Mouse (Mus musculus) heart, embryonic 10.5 days (tissue): ENCODE results near the gene Pbld1. TPM values are rescaled to one million over a fixed set of nuclear protein-coding genes. Genes with fewer than 3 reads are reported as not detected.
"Not testable (repeated sequence)": the region's sequence is repeated elsewhere in the genome, so short reads cannot be mapped to it uniquely, and the experiment has no call there.

Source experiments
- DNase-seq: peaks from one replicate; pipeline ENCODE4 v3.0.0-alpha.2; 2017; ENCODE audit warnings: low spot score
- H3K27ac ChIP-seq: fragments of 300-500 bp; sonication (generic); 2 replicates; pipeline ENCODE4 v1.5.1; 2016; ENCODE audit warnings: mild to moderate bottlenecking
- H3K27me3 ChIP-seq: fragments of 300-500 bp; sonication (generic); 2 replicates; pipeline ENCODE4 v1.6.1; 2016; ENCODE audit warnings: mild to moderate bottlenecking; ENCODE audit not compliant: poor library complexity, insufficient read depth, severe bottlenecking
- H3K36me3 ChIP-seq: fragments of 300-500 bp; sonication (generic); 2 replicates; pipeline ENCODE4 v1.6.1; 2016; ENCODE audit warnings: mild to moderate bottlenecking, moderate library complexity
- H3K4me1 ChIP-seq: fragments of 300-500 bp; sonication (generic); 2 replicates; pipeline ENCODE4 v1.6.1; 2016; ENCODE audit warnings: mild to moderate bottlenecking
- H3K4me3 ChIP-seq: fragments of 300-500 bp; sonication (generic); 2 replicates; pipeline ENCODE4 v1.5.1; 2016; ENCODE audit warnings: mild to moderate bottlenecking, moderate library complexity
- H3K9me3 ChIP-seq: fragments of 300-500 bp; sonication (generic); 2 replicates; pipeline ENCODE4 v1.6.1; 2016; ENCODE audit warnings: mild to moderate bottlenecking, moderate library complexity
- WGBS: fragments of 180-500 bp; shearing (Covaris S2); methylation state at CpG from one replicate; pipeline ENCODE4 v1.1.7; 2016; 5-methylcytosine and 5-hydroxymethylcytosine counted together
- polyA plus RNA-seq: library from polyadenylated mRNA; unstranded; fragments of >200 nt; fragmentation: Nextera tagmentation; extraction: Ambion mirVana; gene quantifications from 2 replicates; pipeline ENCODE4 v1.2.1, GENCODE M21; 2016

The Pbld1 gene
- polyA plus RNA-seq, 1 experiment from 2014 or later: 1.7 TPM

- Histone ChIP-seq H3K27ac (no peak overlapping the region), H3K4me1 (peaks cover 11% of the 10 kb centered on the region; the same call in 1 of the 2 replicates), H3K36me3 (no peaks in the 10 kb centered on the region), H3K27me3 (no peaks in the 10 kb centered on the region), H3K4me3 (no peak overlapping the region), H3K9me3 (no peaks in the 10 kb centered on the region)
- 82% methylated on average over 7 of the region's 7 CpGs for WGBS
- no peak for DNase-seq
Observed at GRCm38 (mm10) chr10:63051267-63051666, 8.7 kb upstream of the Pbld1 start.

- Histone ChIP-seq H3K27me3 (peaks cover 4% of the 10 kb centered on the region; the same call in 1 of the 2 replicates), H3K4me1 (peaks cover 14% of the 10 kb centered on the region; the same call in 1 of the 2 replicates), H3K9me3 (no peaks in the 10 kb centered on the region), H3K27ac (no peak overlapping the region), H3K36me3 (no peaks in the 10 kb centered on the region), H3K4me3 (no peak overlapping the region)
- DNase-seq: no peak
- 88% methylated on average over 6 of the region's 6 CpGs for WGBS
Observed at GRCm38 (mm10) chr10:63052011-63052410, 8.0 kb upstream of the Pbld1 start.

DNA sequence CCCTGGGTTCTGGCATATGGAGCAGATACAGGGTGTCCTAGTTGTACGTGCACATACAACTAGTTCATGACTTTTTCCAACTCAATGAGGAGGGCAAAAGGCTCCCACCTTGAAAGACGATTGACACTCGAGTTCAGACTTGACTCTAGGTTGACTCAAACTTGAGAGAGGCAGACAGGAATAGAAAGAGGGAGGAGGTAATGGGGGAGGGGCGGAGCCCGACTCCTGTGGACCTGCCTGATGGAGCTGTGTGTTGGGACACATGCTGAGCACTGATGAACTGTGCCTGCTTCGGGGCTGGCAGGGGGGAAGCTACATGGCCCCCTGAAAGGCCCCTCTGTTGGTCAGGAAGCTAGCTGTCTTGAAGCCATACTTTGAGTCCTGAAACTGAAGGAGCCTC lies 7.0 kb upstream of the Pbld1 start:
- H3K27ac ChIP-seq: no peak overlapping the region
- H3K4me3 ChIP-seq: no peak overlapping the region
- peaks cover 6% of the 10 kb centered on the region for H3K27me3 ChIP-seq
- H3K9me3 ChIP-seq: no peaks in the 10 kb centered on the region
- DNase-seq: no peak
- WGBS: 50% methylated on average over 6 of the region's 6 CpGs
- no peaks in the 10 kb centered on the region for H3K36me3 ChIP-seq
- H3K4me1 ChIP-seq: peaks cover 22% of the 10 kb centered on the region

DNA sequence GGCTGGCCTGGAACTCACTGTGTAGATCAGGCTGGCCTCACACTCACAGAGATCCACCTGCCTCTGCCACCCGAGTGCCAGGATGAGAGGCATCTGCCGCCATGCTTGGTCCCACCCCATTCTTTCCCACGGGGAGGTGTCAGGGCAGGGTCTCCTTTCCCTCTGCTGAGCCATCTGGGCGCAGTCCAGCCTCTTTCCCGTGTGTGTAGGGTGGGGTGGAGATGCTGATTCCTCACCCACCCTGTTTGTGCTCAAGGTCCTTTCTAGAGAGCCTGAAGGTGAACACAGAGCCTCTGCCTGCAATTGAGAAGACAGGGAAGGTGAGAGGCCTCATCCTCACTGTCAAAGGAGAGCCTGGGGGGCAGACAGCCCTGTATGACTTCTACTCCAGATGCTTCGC lies 5.9 kb upstream of the Pbld1 start:
- 78% methylated on average over 6 of the region's 6 CpGs for WGBS
- not testable (repeated sequence) for DNase-seq, H3K36me3 ChIP-seq, H3K27ac ChIP-seq, H3K4me3 ChIP-seq, H3K9me3 ChIP-seq
- peaks cover 13% of the 10 kb centered on the region for H3K27me3 ChIP-seq
- peaks cover 22% of the 10 kb centered on the region for H3K4me1 ChIP-seq

DNA sequence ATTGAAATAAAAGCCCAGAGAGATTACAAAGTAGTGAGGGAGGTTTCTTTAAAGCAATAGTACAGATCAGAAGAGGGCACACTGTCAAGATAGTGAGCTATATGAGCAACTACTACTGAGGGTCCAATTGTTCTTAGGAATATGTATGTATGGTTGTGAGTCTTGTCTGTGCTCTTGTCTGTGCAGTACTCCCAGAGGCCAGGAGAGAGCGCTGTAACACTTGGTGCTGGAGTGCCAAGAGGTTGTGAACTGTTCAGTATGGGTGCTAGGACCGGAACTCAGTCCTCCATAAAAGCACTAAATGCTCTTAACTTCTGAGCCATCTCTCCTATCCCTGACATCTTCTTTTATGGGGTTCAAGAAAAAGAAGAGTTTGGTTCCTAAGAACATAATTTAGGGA lies 5.4 kb upstream of the Pbld1 start:
- H3K4me3 ChIP-seq: no peak overlapping the region
- H3K9me3 ChIP-seq: no peaks in the 10 kb centered on the region
- H3K27ac ChIP-seq: no peak overlapping the region
- no peak for DNase-seq
- 68% methylated on average over 2 of the region's 2 CpGs for WGBS
- peaks cover 13% of the 10 kb centered on the region for H3K27me3 ChIP-seq
- H3K36me3 ChIP-seq: no peaks in the 10 kb centered on the region
- peaks cover 22% of the 10 kb centered on the region for H3K4me1 ChIP-seq

DNA sequence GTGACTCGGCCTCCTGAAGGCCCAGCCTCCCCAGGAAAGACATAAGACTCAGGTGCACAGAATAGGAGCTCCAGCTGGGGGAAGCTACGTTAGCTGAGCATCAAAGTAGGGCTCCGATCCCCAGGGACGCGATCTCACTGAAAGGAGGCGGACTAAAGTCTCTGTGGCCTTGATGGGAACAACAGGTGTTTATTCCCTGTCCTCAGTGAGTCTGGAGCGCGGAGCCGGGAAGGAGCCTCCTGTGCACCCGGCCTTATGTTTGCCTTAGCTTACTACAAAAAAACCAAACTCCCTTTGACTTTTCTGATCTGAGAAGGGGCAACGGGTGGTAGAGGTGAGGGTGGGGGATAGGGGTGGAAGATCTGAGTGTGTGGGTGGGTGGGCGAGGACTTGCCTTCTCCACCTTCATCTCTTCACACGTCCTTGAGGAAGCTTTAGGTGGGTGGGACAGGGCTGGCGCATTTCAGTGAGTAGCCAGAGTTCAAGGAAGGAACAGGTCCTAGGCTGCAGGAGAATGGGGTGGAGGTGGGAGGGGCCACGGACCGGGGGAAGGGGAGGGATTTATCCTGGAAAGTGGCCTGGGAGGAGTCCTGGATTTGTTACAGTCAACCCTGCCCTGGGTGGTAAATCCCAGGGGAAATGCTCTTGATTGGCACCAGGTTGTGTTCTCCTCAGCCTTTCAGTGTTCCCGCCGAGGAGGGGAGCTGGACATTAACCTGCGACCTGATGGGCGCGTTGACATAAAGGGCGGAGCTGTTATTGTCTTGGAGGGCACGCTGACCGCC lies 2.8 kb upstream of the Pbld1 start:
- WGBS: 31% methylated on average over 24 of the region's 24 CpGs
- peaks cover 20% of the 10 kb centered on the region for H3K27me3 ChIP-seq
- H3K27ac ChIP-seq: no peak overlapping the region
- peak overlapping the region; percentile 36 for H3K4me3 ChIP-seq
- peaks cover 22% of the 10 kb centered on the region for H3K4me1 ChIP-seq
- DNase-seq: peak; percentile 82
- H3K36me3 ChIP-seq: no peaks in the 10 kb centered on the region
- no peaks in the 10 kb centered on the region for H3K9me3 ChIP-seq

DNA sequence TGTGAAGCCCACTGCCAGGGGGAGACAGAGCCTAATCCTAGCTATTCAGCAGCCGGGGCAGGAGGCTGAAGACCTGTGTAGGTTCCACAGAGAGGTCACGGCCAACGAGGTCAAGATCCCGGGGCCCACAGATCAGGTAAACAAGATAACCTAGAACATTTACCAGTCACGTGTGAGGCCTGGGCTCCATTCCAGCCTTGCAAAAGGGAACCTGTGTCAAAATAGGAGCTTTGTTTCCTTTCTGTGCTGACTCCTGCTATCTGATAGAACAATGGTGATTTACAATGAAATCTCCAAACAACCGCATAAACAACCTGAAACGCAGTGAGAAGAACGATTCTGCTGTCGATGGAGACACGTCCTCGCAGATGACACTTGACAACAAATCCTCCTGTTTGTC lies 444 bp downstream of the Pbld1 start:
- WGBS: 64% methylated on average over 11 of the region's 11 CpGs
- Histone ChIP-seq H3K9me3 (no peaks in the 10 kb centered on the region), H3K36me3 (no peaks in the 10 kb centered on the region), H3K27ac (no peak overlapping the region), H3K27me3 (peaks cover 21% of the 10 kb centered on the region), H3K4me1 (peaks cover 11% of the 10 kb centered on the region), H3K4me3 (no peak overlapping the region)
- no peak for DNase-seq

- Histone ChIP-seq H3K36me3 (no peaks in the 10 kb centered on the region), H3K27me3 (peaks cover 21% of the 10 kb centered on the region), H3K27ac (no peak overlapping the region), H3K4me3 (no peak overlapping the region), H3K4me1 (peaks cover 11% of the 10 kb centered on the region), H3K9me3 (no peaks in the 10 kb centered on the region)
- WGBS: 73% methylated on average over 12 of the region's 12 CpGs
- DNase-seq: no peak
Observed at GRCm38 (mm10) chr10:63061266-63061665, 1.3 kb downstream of the Pbld1 start.

- peaks cover 16% of the 10 kb centered on the region; the same call in 1 of the 2 replicates for H3K27me3 ChIP-seq
- no peak overlapping the region for H3K27ac ChIP-seq
- H3K36me3 ChIP-seq: no peaks in the 10 kb centered on the region
- H3K4me1 ChIP-seq: peaks cover under 1% of the 10 kb centered on the region; the same call in 1 of the 2 replicates
- H3K4me3 ChIP-seq: no peak overlapping the region
- no peak for DNase-seq
- no peaks in the 10 kb centered on the region for H3K9me3 ChIP-seq
- WGBS: 87% methylated on average over 5 of the region's 5 CpGs
Observed at GRCm38 (mm10) chr10:63062696-63063095, 2.7 kb downstream of the Pbld1 start.

DNA sequence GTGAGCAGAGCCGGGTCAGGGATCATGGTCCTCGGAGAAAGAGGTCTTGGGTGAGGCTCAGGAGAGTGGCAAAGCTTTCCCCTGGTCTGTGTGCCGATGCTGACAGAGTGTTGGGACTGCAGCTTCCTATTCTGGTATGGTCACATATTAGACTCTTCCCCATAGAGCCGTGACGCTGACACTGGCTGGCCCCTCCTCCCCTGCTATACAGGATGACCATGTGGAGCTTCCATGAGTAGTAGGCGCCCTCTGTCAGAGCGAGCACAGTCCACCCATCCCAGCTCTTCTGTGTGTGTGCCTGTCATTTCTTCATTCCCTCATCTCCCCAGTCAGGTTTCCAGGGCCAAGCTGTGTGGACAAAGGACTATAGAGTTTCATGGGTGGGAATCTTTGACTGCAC lies 3.4 kb downstream of the Pbld1 start:
- Histone ChIP-seq H3K27me3 (peaks cover 11% of the 10 kb centered on the region; the same call in 1 of the 2 replicates), H3K27ac (no peak overlapping the region), H3K4me3 (no peak overlapping the region), H3K36me3 (no peaks in the 10 kb centered on the region), H3K4me1 (no peaks in the 10 kb centered on the region), H3K9me3 (no peaks in the 10 kb centered on the region)
- no peak for DNase-seq
- 74% methylated on average over 7 of the region's 7 CpGs for WGBS

GRCm38 (mm10) chr10:63064516-63064915 lies 4.6 kb downstream of the Pbld1 start:
- H3K36me3 ChIP-seq: no peaks in the 10 kb centered on the region
- WGBS: 76% methylated on average over 9 of the region's 9 CpGs
- H3K27me3 ChIP-seq: peaks cover 7% of the 10 kb centered on the region; the same call in 1 of the 2 replicates
- H3K4me3 ChIP-seq: no peak overlapping the region
- no peaks in the 10 kb centered on the region for H3K4me1 ChIP-seq
- DNase-seq: no peak
- H3K27ac ChIP-seq: no peak overlapping the region
- H3K9me3 ChIP-seq: no peaks in the 10 kb centered on the region

GRCm38 (mm10) chr10:63065561-63065960 lies 5.6 kb downstream of the Pbld1 start:
- DNase-seq: no peak
- H3K9me3 ChIP-seq: no peaks in the 10 kb centered on the region
- no peak overlapping the region for H3K27ac ChIP-seq
- no peak overlapping the region for H3K4me3 ChIP-seq
- 67% methylated on average over 8 of the region's 8 CpGs for WGBS
- no peaks in the 10 kb centered on the region for H3K4me1 ChIP-seq
- peaks cover 7% of the 10 kb centered on the region; the same call in 1 of the 2 replicates for H3K27me3 ChIP-seq
- no peaks in the 10 kb centered on the region for H3K36me3 ChIP-seq

- Histone ChIP-seq H3K4me3 (no peak overlapping the region), H3K36me3 (no peaks in the 10 kb centered on the region), H3K27me3 (peaks cover 7% of the 10 kb centered on the region; the same call in 1 of the 2 replicates), H3K9me3 (no peaks in the 10 kb centered on the region), H3K4me1 (no peaks in the 10 kb centered on the region), H3K27ac (no peak overlapping the region)
- 10% methylated on average over 5 of the region's 5 CpGs for WGBS
- DNase-seq: peak; percentile 86
Observed at GRCm38 (mm10) chr10:63065988-63066387, 6.0 kb downstream of the Pbld1 start.
